Mouse (Mus musculus) embryonic fibroblast, embryonic 13.5 days (primary cell): ENCODE data around the gene Ttll2.
"Not testable (repeated sequence)": the region's sequence is repeated elsewhere in the genome, so short reads cannot be mapped to it uniquely, and the experiment has no call there.

Source experiments
- CTCF ChIP-seq: IDR thresholded peaks from 2 replicates; pipeline ENCODE4 v1.5.1; 2011; ENCODE audit warnings: mild to moderate bottlenecking, control low read depth, low read length, moderate library complexity, borderline replicate concordance; ENCODE audit not compliant: insufficient read depth
- POLR2A ChIP-seq: IDR thresholded peaks from 2 replicates; pipeline ENCODE4 v1.6.1; 2011; ENCODE audit warnings: low read depth, mild to moderate bottlenecking, control low read depth, low read length, moderate library complexity

- TF ChIP-seq POLR2A, CTCF: not testable (repeated sequence)
Observed at GRCm38 (mm10) chr17:7352596-7352995, at the start of gene Ttll2.
